Mouse (Mus musculus): ENCODE results near the gene Gabrr2.

GRCm38 (mm10) chr4:33032045-33032444 is 30.8 kb upstream of the Gabrr2 start:
- TF ChIP-seq EP300 (IDR thresholded peaks at IDR 0.05; ENCODE audit: insufficient read depth, low read depth, low read length) (no peak), POLR2A (IDR thresholded peaks at IDR 0.05; ENCODE audit: insufficient read depth, low read length) (no peak), CTCF (IDR thresholded peaks at IDR 0.05; ENCODE audit: low read depth, low read length) (no peak)

Measured in ES-Bruce4 (cell line).